In genomic region chr5:112972297-112972696, GRCm38 (mm10) we compare ENCODE assay signal across 22 mouse cellular contexts. TPM values are rescaled to one million over a fixed set of nuclear protein-coding genes. Genes with fewer than 3 reads are reported as not detected.
DNase-seq lines count a peak whose midpoint lies in the region; ATAC-seq lines count a peak whose summit lies in the region.
"Had no signal": no experiment of that assay in that cellular context is flagged by ENCODE, and none has a peak within 500 bp of the region (broad histone marks: within the 10 kb centered on the region; RNA-seq: fewer than 3 reads in every experiment).

No protein-coding gene starts in this region.

- no peaks in the 10 kb centered on the region for H3K9me3 ChIP-seq in forebrain, embryonic 15.5 days
- H3K9me3 ChIP-seq: embryonic facial prominence, embryonic 15.5 days; forebrain, embryonic 10.5 days; hindbrain, embryonic 15.5 days; limb, embryonic 10.5 days; neural tube, embryonic 13.5 days; stomach, embryonic 15.5 days had no signal

- H3K4me1 ChIP-seq in forebrain, embryonic 15.5 days, result peaks cover 6% of the 10 kb centered on the region
- H3K4me1 ChIP-seq: stomach, embryonic 15.5 days had no signal

- no peaks in the 10 kb centered on the region for H3K36me3 ChIP-seq in forebrain, embryonic 15.5 days
- H3K36me3 ChIP-seq: embryonic facial prominence, embryonic 15.5 days; forebrain, embryonic 10.5 days; hindbrain, embryonic 15.5 days; limb, embryonic 10.5 days; neural tube, embryonic 13.5 days; stomach, embryonic 15.5 days had no signal

- WGBS in forebrain, embryonic 15.5 days, result 89% methylated on average over 12 of the region's 12 CpGs

- H3K4me2 ChIP-seq in forebrain, embryonic 15.5 days (replicated peaks), result no peak overlapping the region
- H3K4me2 ChIP-seq: embryonic facial prominence, embryonic 15.5 days; hindbrain, embryonic 15.5 days; neural tube, embryonic 13.5 days; stomach, embryonic 15.5 days had no signal

- H3K4me3 ChIP-seq in forebrain, embryonic 15.5 days, result no peak overlapping the region
- H3K4me3 ChIP-seq: embryonic facial prominence, embryonic 15.5 days; forebrain, embryonic 10.5 days; hindbrain, embryonic 15.5 days; layer of hippocampus, adult 2 months; limb, embryonic 10.5 days; neural tube, embryonic 13.5 days; stomach, embryonic 15.5 days had no signal

- H3K27me3 ChIP-seq in forebrain, embryonic 15.5 days, result no peaks in the 10 kb centered on the region
- H3K27me3 ChIP-seq: embryonic facial prominence, embryonic 15.5 days; hindbrain, embryonic 15.5 days; neural tube, embryonic 13.5 days; stomach, embryonic 15.5 days had no signal

- peak; percentile 94 for ATAC-seq in granulocyte monocyte progenitor cell, adult 5-6 weeks (replicated peaks; ENCODE audit: poor library complexity, severe bottlenecking)
- peak; percentile 92 for ATAC-seq in megakaryocyte progenitor cell, adult 5-6 weeks (replicated peaks; ENCODE audit: poor library complexity)
- no peak for ATAC-seq in forebrain, embryonic 15.5 days (replicated peaks)

- no peak overlapping the region for H3K9ac ChIP-seq in forebrain, embryonic 15.5 days (replicated peaks)
- H3K9ac ChIP-seq: embryonic facial prominence, embryonic 15.5 days; hindbrain, embryonic 15.5 days; liver, embryonic 14.5 days; neural tube, embryonic 13.5 days; stomach, embryonic 15.5 days had no signal

- DNase-seq in lung, postnatal 10 days, result peak; percentile 14
- no peak for DNase-seq in lung, postnatal 14 days
- peak; percentile 76 to 82 for DNase-seq in spleen, postnatal 36 days (ENCODE audit: low spot score in 2 of 2)
- DNase-seq in left cerebral cortex, adult 9 months (ENCODE audit: low spot score in 2 of 2), result no peak
- DNase-seq: adrenal gland, postnatal 36 days; cerebellum, adult 8-10 months; gastrocnemius, postnatal 10 days; heart, postnatal 10 days; kidney, adult 11 months; right cerebral cortex, postnatal 4 days had no signal

- no peak overlapping the region for H3K27ac ChIP-seq in forebrain, embryonic 15.5 days (replicated peaks)
- H3K27ac ChIP-seq: embryonic facial prominence, embryonic 15.5 days; forebrain, embryonic 10.5 days; hindbrain, embryonic 15.5 days; kidney, postnatal 0 days; layer of hippocampus, adult 2 months; limb, embryonic 10.5 days; liver, embryonic 14.5 days; neural tube, embryonic 13.5 days; stomach, embryonic 15.5 days had no signal

RNA-seq across cellular contexts. Expression of gene Grk3, which starts 43.3 kb away (rescaled TPM):
- total RNA-seq in granulocyte monocyte progenitor cell, adult 5-6 weeks (2014; fragmentation: Nextera tagmentation), result 30.8 and 39.1 TPM in 2 replicates
- total RNA-seq in granulocyte monocyte progenitor cell, adult 5-6 weeks (2017), result 21.3 and 22.5 TPM in 2 replicates
- total RNA-seq in megakaryocyte progenitor cell, adult 5-6 weeks (2015), result 17.0 and 18.6 TPM in 2 replicates
- 18.7 and 21.8 TPM in 2 replicates for total RNA-seq in megakaryocyte progenitor cell, adult 5-6 weeks (2017)
- 15.4 and 16.5 TPM in 2 replicates for polyA plus RNA-seq in forebrain, embryonic 15.5 days (2015; fragmentation: Nextera tagmentation; extraction: Ambion mirVana)

Comparison
In these comparisons a context has a peak if more than half of its experiments do, and no peak if none do; other contexts are left out.
1. DNase-seq: peak in lung, postnatal 10 days (single experiment) and spleen, postnatal 36 days (2 of 2); none in lung, postnatal 14 days (single experiment) and left cerebral cortex, adult 9 months (0 of 2).